Mouse (Mus musculus): ENCODE data around the gene Rapgef3. TPM values are rescaled to one million over a fixed set of nuclear protein-coding genes. Genes with fewer than 3 reads are reported as not detected.

Gene Rapgef3
- polyA plus RNA-seq, 1 experiment from 2014 or later: 10.1 TPM

- Histone ChIP-seq H3K27ac (no peak overlapping the region), H3K4me2 (no peak overlapping the region), H3K4me1 (replicated peaks) (peaks cover 22% of the 10 kb centered on the region), H3K27me3 (no peaks in the 10 kb centered on the region), H3K9me3 (no peaks in the 10 kb centered on the region), H3K9ac (replicated peaks) (no peak overlapping the region), H3K36me3 (peaks cover 63% of the 10 kb centered on the region), H3K4me3 (replicated peaks) (no peak overlapping the region)
- 82% methylated on average over 14 of the region's 14 CpGs for WGBS
- ATAC-seq (ENCODE audit: insufficient number of reproducible peaks, insufficient read depth, low FRiP score, low TSS enrichment, low read depth): no peak
These were observed 41.4 kb upstream of the Rapgef3 start for GRCm38 (mm10) chr15:97809206-97809605.

DNA sequence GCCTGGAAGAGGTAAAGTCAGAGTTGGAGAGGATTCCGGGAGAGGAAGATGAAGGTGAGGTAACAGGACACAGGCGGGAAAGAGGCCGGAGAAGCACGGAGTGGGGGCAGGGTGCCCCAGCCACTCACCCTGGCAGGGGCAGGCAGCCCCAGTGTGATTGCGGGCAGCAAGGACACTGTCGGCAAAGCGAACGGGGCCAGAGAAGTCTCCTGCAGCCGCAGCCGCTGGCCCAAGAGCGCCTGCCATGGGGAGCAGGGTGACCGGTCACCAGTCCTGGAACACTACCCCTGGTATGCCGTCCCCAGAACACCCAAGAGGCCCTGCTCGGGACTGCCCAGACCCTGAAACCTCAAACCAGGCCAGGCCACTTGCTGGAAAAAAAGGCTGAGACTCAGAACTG is 40.8 kb upstream of the Rapgef3 start:
- no peak overlapping the region for H3K27ac ChIP-seq
- no peak overlapping the region for H3K4me2 ChIP-seq
- H3K9me3 ChIP-seq: no peaks in the 10 kb centered on the region
- H3K36me3 ChIP-seq: peaks cover 63% of the 10 kb centered on the region
- H3K4me1 ChIP-seq (replicated peaks): peaks cover 15% of the 10 kb centered on the region
- no peak overlapping the region for H3K9ac ChIP-seq (replicated peaks)
- H3K27me3 ChIP-seq: no peaks in the 10 kb centered on the region
- WGBS: 87% methylated on average over 14 of the region's 14 CpGs
- no peak overlapping the region for H3K4me3 ChIP-seq (replicated peaks)
- ATAC-seq (ENCODE audit: insufficient number of reproducible peaks, insufficient read depth, low FRiP score, low TSS enrichment, low read depth): no peak

DNA sequence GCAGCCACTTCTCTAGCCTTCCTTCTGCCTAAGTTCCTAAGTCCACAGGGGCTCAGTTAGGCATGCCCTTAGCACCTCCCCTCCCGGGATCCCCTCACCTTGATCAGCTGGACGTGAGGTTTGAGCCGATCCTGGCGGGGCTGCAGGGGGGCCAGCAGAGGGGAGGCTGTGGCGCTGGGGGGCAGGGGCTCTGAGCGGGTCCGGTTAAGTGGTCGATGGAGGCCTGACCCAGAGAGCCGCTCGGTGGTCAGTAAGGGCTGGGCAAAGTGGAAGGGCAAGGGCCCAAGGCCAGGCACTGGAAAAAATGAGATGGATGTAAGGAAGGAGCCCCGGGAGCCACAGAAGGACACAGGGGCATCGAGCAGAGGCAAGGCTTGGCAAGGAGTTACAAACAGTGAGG is 40.1 kb upstream of the Rapgef3 start:
- peaks cover 63% of the 10 kb centered on the region for H3K36me3 ChIP-seq
- ATAC-seq (ENCODE audit: insufficient number of reproducible peaks, insufficient read depth, low FRiP score, low TSS enrichment, low read depth): no peak
- no peak overlapping the region for H3K4me2 ChIP-seq
- no peak overlapping the region for H3K9ac ChIP-seq (replicated peaks)
- no peak overlapping the region for H3K4me3 ChIP-seq (replicated peaks)
- WGBS: 72% methylated on average over 12 of the region's 12 CpGs
- no peaks in the 10 kb centered on the region for H3K9me3 ChIP-seq
- H3K27me3 ChIP-seq: no peaks in the 10 kb centered on the region
- H3K4me1 ChIP-seq (replicated peaks): peaks cover 9% of the 10 kb centered on the region
- no peak overlapping the region for H3K27ac ChIP-seq

GRCm38 (mm10) chr15:97802575-97802974 is 34.8 kb upstream of the Rapgef3 start:
- ATAC-seq (ENCODE audit: insufficient number of reproducible peaks, insufficient read depth, low FRiP score, low TSS enrichment, low read depth): no peak
- peaks cover 74% of the 10 kb centered on the region for H3K36me3 ChIP-seq
- peaks cover 7% of the 10 kb centered on the region; the same call in 1 of the 2 replicates for H3K4me1 ChIP-seq (replicated peaks)
- H3K27me3 ChIP-seq: no peaks in the 10 kb centered on the region
- 17% methylated on average over 13 of the region's 13 CpGs for WGBS
- 0 out of 2 replicates have a peak overlapping the region, but pooled peaks have one; percentile 37 for H3K9ac ChIP-seq (replicated peaks)
- peak overlapping the region; percentile 31 for H3K4me3 ChIP-seq (replicated peaks)
- H3K4me2 ChIP-seq: peak overlapping the region; percentile 47
- peak overlapping the region; percentile 50; the same call in 1 of the 2 replicates for H3K27ac ChIP-seq
- no peaks in the 10 kb centered on the region for H3K9me3 ChIP-seq

DNA sequence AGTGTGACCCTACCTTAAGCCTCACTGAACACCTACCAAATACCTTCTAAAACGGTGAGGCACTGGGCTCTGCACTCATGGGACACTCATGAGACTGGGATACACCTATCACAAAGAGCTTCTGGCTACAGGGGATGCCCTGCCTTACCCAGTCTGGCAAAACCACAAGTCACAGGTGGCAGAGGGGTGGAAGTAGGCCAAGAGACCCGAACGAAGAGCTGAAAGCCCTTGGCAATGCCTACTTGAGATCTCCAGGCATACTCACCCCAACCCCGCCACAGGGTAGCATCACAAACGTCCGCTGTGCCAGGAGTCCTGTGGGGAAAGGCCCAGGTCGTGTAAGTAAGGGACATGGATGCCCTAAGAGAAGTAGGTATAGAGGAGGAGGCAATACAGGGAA is 34.0 kb upstream of the Rapgef3 start:
- H3K4me1 ChIP-seq (replicated peaks): peaks cover 7% of the 10 kb centered on the region; the same call in 1 of the 2 replicates
- H3K27ac ChIP-seq: no peak overlapping the region; the same call in 1 of the 2 replicates
- no peaks in the 10 kb centered on the region for H3K9me3 ChIP-seq
- peaks cover 74% of the 10 kb centered on the region for H3K36me3 ChIP-seq
- H3K4me3 ChIP-seq (replicated peaks): no peak overlapping the region
- H3K9ac ChIP-seq (replicated peaks): no peak overlapping the region
- no peaks in the 10 kb centered on the region for H3K27me3 ChIP-seq
- 82% methylated on average over 7 of the region's 7 CpGs for WGBS
- H3K4me2 ChIP-seq: peak overlapping the region; percentile 47; the same call in 1 of the 2 replicates
- no peak for ATAC-seq (ENCODE audit: insufficient number of reproducible peaks, insufficient read depth, low FRiP score, low TSS enrichment, low read depth)

GRCm38 (mm10) chr15:97800853-97801252 is 33.1 kb upstream of the Rapgef3 start:
- no peak overlapping the region for H3K9ac ChIP-seq (replicated peaks)
- 89% methylated on average over 13 of the region's 13 CpGs for WGBS
- H3K4me1 ChIP-seq (replicated peaks): peaks cover 7% of the 10 kb centered on the region; the same call in 1 of the 2 replicates
- H3K27me3 ChIP-seq: no peaks in the 10 kb centered on the region
- peaks cover 74% of the 10 kb centered on the region for H3K36me3 ChIP-seq
- H3K4me2 ChIP-seq: no peak overlapping the region
- H3K27ac ChIP-seq: no peak overlapping the region
- H3K9me3 ChIP-seq: no peaks in the 10 kb centered on the region
- ATAC-seq (ENCODE audit: insufficient number of reproducible peaks, insufficient read depth, low FRiP score, low TSS enrichment, low read depth): no peak
- no peak overlapping the region for H3K4me3 ChIP-seq (replicated peaks)

DNA sequence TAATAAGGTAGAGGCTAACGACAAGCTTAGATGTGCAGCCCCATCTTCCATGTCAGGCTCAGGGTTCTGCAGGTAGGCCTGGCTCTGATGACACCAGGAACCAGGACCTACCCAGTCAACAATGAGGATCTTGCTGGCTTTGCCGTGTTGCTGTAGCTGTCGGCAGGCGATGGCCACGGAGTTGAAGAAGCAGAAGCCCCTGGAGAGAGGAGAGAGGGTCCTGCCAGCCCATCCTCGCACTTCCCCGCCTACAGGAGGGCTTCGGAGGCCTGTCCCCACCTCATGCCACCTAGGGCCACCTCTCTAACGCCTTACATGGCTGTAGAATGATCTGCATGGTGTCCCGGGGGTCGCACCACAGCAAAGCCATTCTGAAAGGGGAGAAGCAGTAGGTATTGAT is 31.7 kb upstream of the Rapgef3 start:
- H3K9me3 ChIP-seq: no peaks in the 10 kb centered on the region
- H3K4me1 ChIP-seq (replicated peaks): peaks cover 7% of the 10 kb centered on the region; the same call in 1 of the 2 replicates
- no peak overlapping the region for H3K27ac ChIP-seq
- no peak overlapping the region for H3K4me2 ChIP-seq
- no peaks in the 10 kb centered on the region for H3K27me3 ChIP-seq
- H3K4me3 ChIP-seq (replicated peaks): no peak overlapping the region
- 86% methylated on average over 11 of the region's 11 CpGs for WGBS
- H3K36me3 ChIP-seq: peaks cover 81% of the 10 kb centered on the region
- H3K9ac ChIP-seq (replicated peaks): no peak overlapping the region
- no peak for ATAC-seq (ENCODE audit: insufficient number of reproducible peaks, insufficient read depth, low FRiP score, low TSS enrichment, low read depth)

GRCm38 (mm10) chr15:97798134-97798533 is 30.4 kb upstream of the Rapgef3 start:
- Histone ChIP-seq H3K36me3 (peaks cover 93% of the 10 kb centered on the region), H3K27ac (no peak overlapping the region), H3K4me3 (replicated peaks) (no peak overlapping the region), H3K4me1 (replicated peaks) (peaks cover 7% of the 10 kb centered on the region; the same call in 1 of the 2 replicates), H3K9ac (replicated peaks) (no peak overlapping the region), H3K4me2 (no peak overlapping the region), H3K27me3 (no peaks in the 10 kb centered on the region), H3K9me3 (no peaks in the 10 kb centered on the region)
- 88% methylated on average over 17 of the region's 17 CpGs for WGBS
- no peak for ATAC-seq (ENCODE audit: insufficient number of reproducible peaks, insufficient read depth, low FRiP score, low TSS enrichment, low read depth)

DNA sequence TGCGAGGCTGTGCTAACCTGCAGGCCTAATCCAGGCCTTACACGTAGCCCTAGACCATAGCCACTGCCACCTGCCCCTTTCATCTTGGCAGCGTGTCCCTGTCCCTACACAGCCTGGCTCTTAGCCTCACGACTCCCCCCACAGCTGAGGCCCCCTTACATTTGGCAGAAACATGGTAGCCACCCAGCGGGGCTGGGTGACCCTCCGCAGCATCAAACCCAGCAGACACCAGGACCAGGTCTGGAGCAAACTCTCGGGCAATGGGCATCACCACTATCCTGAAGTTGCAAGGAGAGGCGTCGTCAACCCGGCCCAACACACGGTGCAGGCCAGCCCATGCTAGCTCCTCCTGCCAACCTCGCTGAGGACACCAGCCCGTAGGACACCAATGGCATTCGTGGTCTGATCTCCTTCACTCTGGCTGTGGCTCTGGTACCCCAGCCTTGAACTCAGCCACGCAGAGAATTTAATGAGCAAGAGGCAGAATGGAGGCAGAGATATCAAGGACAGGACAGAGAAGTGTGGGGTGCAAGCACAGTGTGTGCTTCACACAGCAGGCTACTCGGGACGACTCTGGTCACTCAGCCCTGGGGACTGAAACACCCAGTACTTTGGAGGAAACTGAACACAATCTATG is 29.0 kb upstream of the Rapgef3 start:
- Histone ChIP-seq H3K9ac (replicated peaks) (no peak overlapping the region), H3K9me3 (no peaks in the 10 kb centered on the region), H3K27ac (no peak overlapping the region), H3K4me3 (replicated peaks) (no peak overlapping the region), H3K36me3 (peaks cover 97% of the 10 kb centered on the region), H3K27me3 (no peaks in the 10 kb centered on the region), H3K4me2 (no peak overlapping the region), H3K4me1 (replicated peaks) (no peaks in the 10 kb centered on the region)
- WGBS: 97% methylated on average over 17 of the region's 17 CpGs
- no peak for ATAC-seq (ENCODE audit: insufficient number of reproducible peaks, insufficient read depth, low FRiP score, low TSS enrichment, low read depth)

DNA sequence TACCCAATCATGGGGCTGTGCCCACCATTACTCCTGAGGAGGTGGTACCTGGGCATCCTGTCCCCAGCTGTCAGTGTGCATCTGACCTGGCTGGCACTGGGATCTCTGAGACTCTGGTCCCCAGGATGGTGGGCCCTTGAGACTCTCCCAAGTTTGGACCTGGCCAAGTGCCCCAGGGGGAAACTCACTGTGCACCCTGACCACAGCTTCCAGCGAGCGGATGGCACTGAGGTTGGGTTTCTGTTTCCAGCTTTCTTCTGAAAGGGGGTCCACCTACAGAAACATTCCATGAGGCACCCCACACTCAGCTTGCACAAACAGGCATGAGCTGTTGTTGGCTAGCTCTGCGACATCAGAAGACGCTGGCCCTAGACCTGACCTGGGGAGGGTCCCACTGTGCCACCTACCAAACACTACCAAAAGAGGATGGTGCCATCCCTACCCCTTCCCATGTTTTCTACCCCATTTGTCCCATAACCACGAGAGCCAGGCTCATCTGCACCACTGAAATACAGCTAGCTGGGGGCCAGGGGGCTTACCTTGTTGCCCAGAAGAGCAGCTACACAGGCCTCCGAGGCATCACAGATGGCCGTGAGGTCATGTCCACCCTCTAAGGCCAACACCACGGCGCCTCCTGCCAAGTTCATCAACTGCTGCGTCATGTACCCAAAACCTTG is 27.9 kb upstream of the Rapgef3 start:
- Histone ChIP-seq H3K4me2 (no peak overlapping the region), H3K27ac (no peak overlapping the region), H3K36me3 (peaks cover 98% of the 10 kb centered on the region), H3K4me3 (replicated peaks) (no peak overlapping the region), H3K27me3 (no peaks in the 10 kb centered on the region), H3K9me3 (no peaks in the 10 kb centered on the region), H3K9ac (replicated peaks) (no peak overlapping the region), H3K4me1 (replicated peaks) (no peaks in the 10 kb centered on the region)
- no peak for ATAC-seq (ENCODE audit: insufficient number of reproducible peaks, insufficient read depth, low FRiP score, low TSS enrichment, low read depth)
- 93% methylated on average over 10 of the region's 10 CpGs for WGBS

DNA sequence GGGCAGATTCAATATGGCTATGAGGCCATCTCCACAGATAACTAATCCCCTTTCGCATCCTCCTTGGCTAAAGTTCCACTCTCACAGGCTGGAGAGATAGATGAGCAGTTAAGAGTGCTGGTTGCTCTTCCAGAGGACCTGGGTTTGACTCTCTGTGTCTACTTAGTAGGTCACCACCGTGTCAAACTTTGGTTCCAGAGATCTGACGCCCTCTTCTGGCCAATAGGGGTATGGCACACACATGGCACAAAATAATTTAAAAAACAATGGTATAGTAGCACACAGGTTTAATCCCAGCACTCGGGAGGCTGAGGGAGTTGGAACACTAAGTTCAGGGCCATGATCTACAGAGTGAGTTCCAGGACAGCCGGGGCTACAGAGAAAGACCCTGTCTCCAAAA is 26.5 kb upstream of the Rapgef3 start:
- Histone ChIP-seq H3K4me2 (no peak overlapping the region), H3K4me3 (replicated peaks) (no peak overlapping the region), H3K36me3 (peaks cover 93% of the 10 kb centered on the region), H3K9ac (replicated peaks) (no peak overlapping the region), H3K9me3 (no peaks in the 10 kb centered on the region), H3K27ac (no peak overlapping the region), H3K4me1 (replicated peaks) (no peaks in the 10 kb centered on the region), H3K27me3 (no peaks in the 10 kb centered on the region)
- 73% methylated on average over 5 of the region's 5 CpGs for WGBS
- no peak for ATAC-seq (ENCODE audit: insufficient number of reproducible peaks, insufficient read depth, low FRiP score, low TSS enrichment, low read depth)

Data from limb, embryonic 12.5 days (tissue).